Mouse (Mus musculus): ENCODE results near the gene Gucy1b2. TPM values are rescaled to one million over a fixed set of nuclear protein-coding genes. Genes with fewer than 3 reads are reported as not detected.

The Gucy1b2 gene
- polyA plus RNA-seq, 1 experiment from 2014 or later: 0.21 TPM

DNA sequence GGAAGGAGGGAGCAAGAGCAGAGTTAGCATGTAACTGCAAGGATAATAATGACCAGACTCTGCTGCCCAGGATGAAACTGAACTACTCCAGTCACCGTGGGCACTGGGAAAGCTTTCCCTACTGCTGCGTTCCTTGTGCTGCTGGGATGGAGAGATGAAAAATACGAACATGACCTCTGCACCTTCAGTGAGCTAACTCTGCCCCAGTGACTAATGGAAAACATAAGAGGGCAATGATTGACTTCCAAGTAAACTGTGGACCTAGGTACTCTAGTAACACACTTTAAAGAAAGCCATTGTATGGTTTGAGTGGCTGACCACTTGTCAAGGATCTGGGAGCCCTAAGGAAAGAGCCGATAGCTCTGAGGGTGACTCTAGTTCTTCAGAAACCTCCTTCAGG, 17.9 kb downstream of the Gucy1b2 start:
- Histone ChIP-seq H3K36me3 (no peaks in the 10 kb centered on the region), H3K27me3 (ENCODE audit: low read depth, poor library complexity, severe bottlenecking) (no peaks in the 10 kb centered on the region), H3K27ac (no peak overlapping the region), H3K4me1 (peaks cover under 1% of the 10 kb centered on the region; the same call in 1 of the 2 replicates), H3K4me3 (no peak overlapping the region), H3K9me3 (replicated peaks) (no peaks in the 10 kb centered on the region)
- DNase-seq (ENCODE audit: low spot score): no peak
- WGBS: 67% methylated on average over 4 of the region's 4 CpGs

DNA sequence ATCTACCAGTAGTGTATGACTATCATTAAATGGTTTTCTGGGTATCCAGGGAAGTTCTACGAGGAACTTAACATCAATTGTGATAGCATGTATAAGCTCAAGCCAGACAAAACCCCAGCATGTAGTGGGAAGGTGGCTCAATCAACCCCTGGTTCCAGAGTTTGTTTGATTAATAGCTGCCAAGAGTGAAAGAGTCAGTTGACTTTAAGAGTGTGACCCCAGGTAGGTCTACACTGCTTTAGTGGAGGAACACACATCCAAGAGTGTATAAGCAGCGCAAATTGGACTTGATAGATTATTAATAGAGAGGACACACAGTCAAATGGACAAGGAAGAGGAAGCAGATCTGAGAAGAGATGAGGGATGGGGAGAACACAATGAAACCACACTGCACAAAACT, 18.3 kb downstream of the Gucy1b2 start:
- H3K27ac ChIP-seq: no peak overlapping the region
- H3K4me3 ChIP-seq: no peak overlapping the region
- no peaks in the 10 kb centered on the region for H3K4me1 ChIP-seq
- H3K27me3 ChIP-seq (ENCODE audit: low read depth, poor library complexity, severe bottlenecking): no peaks in the 10 kb centered on the region
- H3K36me3 ChIP-seq: no peaks in the 10 kb centered on the region
- 90% methylated on average over 2 of the region's 2 CpGs for WGBS
- no peaks in the 10 kb centered on the region for H3K9me3 ChIP-seq (replicated peaks)
- DNase-seq (ENCODE audit: low spot score): no peak

DNA sequence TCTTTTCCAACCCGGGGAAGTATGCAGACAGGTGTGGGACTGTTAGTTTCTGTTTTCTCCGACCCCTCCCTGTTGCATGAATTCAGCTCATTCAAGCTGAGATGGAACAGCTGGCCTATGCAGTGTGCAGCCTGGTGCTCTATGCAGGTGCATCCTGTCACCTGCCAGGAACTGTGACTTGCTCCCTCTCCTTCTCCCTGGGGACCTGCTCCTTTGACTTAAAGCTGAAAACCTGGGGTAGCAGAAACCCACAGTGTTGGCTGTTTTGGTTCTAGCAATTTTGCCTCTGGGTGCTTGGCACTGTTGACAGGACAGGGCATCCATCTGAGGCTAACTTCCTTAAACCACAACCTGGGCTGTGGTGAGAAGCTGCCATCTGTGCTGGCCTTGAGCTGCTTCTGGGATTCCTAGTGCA, 30.8 kb downstream of the Gucy1b2 start:
- WGBS: 94% methylated on average over 2 of the region's 2 CpGs
- Histone ChIP-seq H3K4me1 (peaks cover 3% of the 10 kb centered on the region; the same call in 1 of the 2 replicates), H3K27ac (no peak overlapping the region)

DNA sequence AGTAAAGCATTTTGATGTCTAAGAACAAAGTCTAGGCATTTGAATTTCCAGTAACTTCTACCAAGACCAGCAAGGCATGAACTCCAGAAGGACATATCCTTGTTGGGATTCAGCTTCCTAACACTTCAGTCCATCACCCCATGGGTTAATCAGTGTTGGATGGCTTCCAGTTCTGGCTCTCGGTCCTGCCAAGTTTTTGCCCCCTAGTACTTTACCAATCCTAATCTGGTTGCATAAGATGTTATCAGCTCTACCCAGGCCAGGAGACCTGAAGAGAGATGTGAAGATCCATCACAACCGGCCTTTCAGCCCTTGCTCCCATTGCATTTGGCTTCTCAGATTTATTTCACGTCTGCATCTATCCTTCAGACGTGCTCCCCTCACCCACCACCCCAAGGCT, 33.8 kb downstream of the Gucy1b2 start:
- H3K27me3 ChIP-seq (ENCODE audit: low read depth, poor library complexity, severe bottlenecking): no peaks in the 10 kb centered on the region
- no peak for DNase-seq (ENCODE audit: low spot score)
- whole genome bisulfite sequencing: 87% methylated on average over 4 of the region's 4 CpGs
- no peak overlapping the region for H3K4me3 ChIP-seq
- peaks cover 3% of the 10 kb centered on the region; the same call in 1 of the 2 replicates for H3K4me1 ChIP-seq
- no peaks in the 10 kb centered on the region for H3K36me3 ChIP-seq
- no peaks in the 10 kb centered on the region for H3K9me3 ChIP-seq (replicated peaks)
- H3K27ac ChIP-seq: no peak overlapping the region

More for the DNA sequence above, 30.8 kb downstream of the Gucy1b2 start:
- DNase-seq (ENCODE audit: low spot score): no peak
- Histone ChIP-seq H3K36me3 (no peaks in the 10 kb centered on the region), H3K9me3 (replicated peaks) (no peaks in the 10 kb centered on the region), H3K4me3 (no peak overlapping the region), H3K27me3 (ENCODE audit: low read depth, poor library complexity, severe bottlenecking) (no peaks in the 10 kb centered on the region)

DNA sequence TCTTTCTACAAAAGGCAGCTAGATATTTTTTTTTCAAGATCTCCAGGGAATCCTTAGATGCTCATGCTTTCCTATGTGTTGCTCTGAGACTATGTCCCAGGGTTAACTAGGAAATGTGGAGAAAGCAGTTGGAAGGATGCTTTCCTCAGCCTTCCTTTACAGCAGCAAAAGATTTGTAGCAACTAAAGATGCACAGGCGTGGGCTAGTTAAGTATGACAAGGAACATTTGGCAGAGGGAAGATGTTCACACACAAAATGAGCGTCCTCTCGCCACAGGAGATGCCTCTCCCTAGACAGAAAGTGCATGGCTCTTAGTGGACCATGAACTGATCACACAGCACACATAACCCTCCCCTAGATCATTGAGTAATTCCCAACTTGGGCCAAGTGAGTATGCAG, 38.6 kb downstream of the Gucy1b2 start:
- peaks cover 17% of the 10 kb centered on the region for H3K4me1 ChIP-seq
- WGBS: 87% methylated on average over 3 of the region's 3 CpGs
- H3K4me3 ChIP-seq: no peak overlapping the region
- no peak overlapping the region for H3K27ac ChIP-seq
- no peaks in the 10 kb centered on the region for H3K9me3 ChIP-seq (replicated peaks)
- no peaks in the 10 kb centered on the region for H3K36me3 ChIP-seq
- H3K27me3 ChIP-seq (ENCODE audit: low read depth, poor library complexity, severe bottlenecking): no peaks in the 10 kb centered on the region
- no peak for DNase-seq (ENCODE audit: low spot score)

DNA sequence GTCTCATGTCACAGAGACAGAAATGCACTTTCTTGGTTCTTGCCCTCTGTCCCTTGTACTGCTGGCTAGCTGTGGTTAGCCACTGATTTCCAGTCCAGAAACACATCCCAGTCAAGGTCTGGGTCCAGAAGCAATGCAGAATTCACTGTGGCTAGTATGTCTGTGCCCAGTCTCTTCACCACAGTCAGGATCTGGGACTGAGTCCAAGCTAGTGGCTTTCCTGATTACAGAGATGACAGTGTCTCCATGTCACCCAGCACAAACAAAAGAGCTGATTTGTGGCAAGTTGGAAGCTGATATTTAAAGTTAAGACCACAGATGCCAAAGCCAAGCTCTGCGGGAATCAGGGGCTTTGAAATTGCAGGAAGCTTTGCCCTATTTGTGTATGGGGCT, 39.4 kb downstream of the Gucy1b2 start:
- no peak overlapping the region for H3K27ac ChIP-seq
- DNase-seq (ENCODE audit: low spot score): no peak
- 78% methylated on average over 1 of the region's 1 CpGs for WGBS
- no peaks in the 10 kb centered on the region for H3K27me3 ChIP-seq (ENCODE audit: low read depth, poor library complexity, severe bottlenecking)
- H3K4me1 ChIP-seq: peaks cover 17% of the 10 kb centered on the region
- no peaks in the 10 kb centered on the region for H3K36me3 ChIP-seq
- no peak overlapping the region for H3K4me3 ChIP-seq
- no peaks in the 10 kb centered on the region for H3K9me3 ChIP-seq (replicated peaks)

DNA sequence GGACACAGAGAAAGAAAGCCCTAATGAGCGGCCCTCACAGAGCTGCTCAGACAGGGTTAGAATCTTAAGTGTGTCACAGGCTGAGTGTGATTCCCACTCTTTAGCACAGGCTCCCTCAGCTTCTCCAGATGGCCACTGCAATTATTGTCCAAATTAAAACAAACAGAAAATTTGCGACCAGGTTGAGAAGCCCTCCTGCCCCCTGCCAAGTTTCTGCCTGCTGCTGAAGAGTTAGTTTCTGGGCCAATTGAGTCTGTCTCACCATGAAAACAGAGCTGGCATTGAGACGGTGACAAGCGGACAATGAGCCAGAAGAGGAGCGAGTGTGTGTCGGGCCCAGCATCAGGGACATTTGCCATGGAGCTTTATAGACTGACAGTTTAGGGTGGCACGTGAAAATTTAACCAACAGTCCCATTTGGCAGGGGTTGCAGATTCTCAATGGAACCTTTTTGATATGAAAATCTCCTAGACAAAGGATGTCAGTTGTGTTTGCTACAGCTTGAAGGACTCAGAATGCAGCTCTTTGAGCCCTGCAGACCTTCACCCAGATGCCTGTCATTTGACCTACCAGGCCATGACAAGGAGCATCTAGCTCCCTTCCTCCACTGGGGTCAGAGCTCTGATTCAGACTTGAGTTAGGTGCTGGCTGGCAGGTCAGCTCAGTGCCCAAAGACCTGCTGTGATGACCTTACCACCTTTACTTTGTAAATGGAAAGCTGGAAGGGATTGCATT, 39.9 kb downstream of the Gucy1b2 start:
- Histone ChIP-seq H3K9me3 (replicated peaks) (no peaks in the 10 kb centered on the region), H3K27ac (no peak overlapping the region), H3K4me3 (no peak overlapping the region), H3K27me3 (ENCODE audit: low read depth, poor library complexity, severe bottlenecking) (no peaks in the 10 kb centered on the region), H3K36me3 (no peaks in the 10 kb centered on the region), H3K4me1 (peaks cover 17% of the 10 kb centered on the region)
- no peak for DNase-seq (ENCODE audit: low spot score)
- 67% methylated on average over 7 of the region's 7 CpGs for WGBS

DNA sequence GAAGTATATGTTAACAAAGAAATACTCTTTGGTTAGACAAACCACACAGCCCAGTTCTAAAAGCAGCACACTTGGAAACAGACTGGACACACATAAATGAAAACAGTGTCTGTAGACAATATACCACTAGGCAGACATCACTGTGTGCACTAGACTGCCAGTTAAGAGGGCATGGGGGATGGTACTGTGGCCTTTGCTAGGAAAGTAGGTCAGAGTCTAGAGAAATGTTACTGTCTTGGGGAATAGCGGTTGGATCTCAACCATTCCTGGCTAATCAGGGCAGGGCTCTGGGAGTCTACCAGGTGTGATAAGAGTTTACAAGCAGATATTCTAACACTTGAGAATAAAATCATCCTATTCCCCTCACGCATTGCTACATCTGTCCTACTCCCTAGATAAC, 60.7 kb downstream of the Gucy1b2 start:
- H3K36me3 ChIP-seq: no peaks in the 10 kb centered on the region
- H3K4me3 ChIP-seq: no peak overlapping the region
- 90% methylated on average over 2 of the region's 2 CpGs for WGBS
- DNase-seq (ENCODE audit: low spot score): no peak
- H3K27me3 ChIP-seq (ENCODE audit: low read depth, poor library complexity, severe bottlenecking): no peaks in the 10 kb centered on the region
- H3K9me3 ChIP-seq (replicated peaks): no peaks in the 10 kb centered on the region
- H3K4me1 ChIP-seq: 0 out of 2 replicates have a peak, but pooled peaks cover 3% of the 10 kb centered on the region
- no peak overlapping the region for H3K27ac ChIP-seq

DNA sequence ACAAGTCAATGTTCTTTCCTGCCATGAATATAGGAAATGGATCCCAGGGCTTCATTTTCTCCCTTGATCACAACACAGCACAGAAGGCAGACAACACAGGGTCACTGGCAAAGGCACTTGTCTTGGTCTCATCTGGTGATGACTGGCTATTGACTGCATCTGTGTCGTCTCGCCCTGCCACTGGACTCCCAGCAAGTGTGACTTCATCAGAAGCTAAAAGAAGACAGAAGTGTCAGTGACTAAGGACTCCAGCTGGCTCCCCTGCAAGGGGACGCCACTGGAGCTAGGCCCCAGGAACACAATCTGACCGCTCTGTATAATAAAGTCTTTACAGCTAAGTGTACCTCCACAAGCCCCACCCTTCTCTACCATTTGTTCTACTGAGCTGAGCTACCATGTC, 63.3 kb downstream of the Gucy1b2 start:
- Histone ChIP-seq H3K9me3 (replicated peaks) (no peaks in the 10 kb centered on the region), H3K4me1 (peaks cover 3% of the 10 kb centered on the region; the same call in 1 of the 2 replicates), H3K27me3 (ENCODE audit: low read depth, poor library complexity, severe bottlenecking) (no peaks in the 10 kb centered on the region), H3K27ac (no peak overlapping the region), H3K4me3 (no peak overlapping the region), H3K36me3 (no peaks in the 10 kb centered on the region)
- no peak for DNase-seq (ENCODE audit: low spot score)
- 79% methylated on average over 4 of the region's 4 CpGs for WGBS

DNA sequence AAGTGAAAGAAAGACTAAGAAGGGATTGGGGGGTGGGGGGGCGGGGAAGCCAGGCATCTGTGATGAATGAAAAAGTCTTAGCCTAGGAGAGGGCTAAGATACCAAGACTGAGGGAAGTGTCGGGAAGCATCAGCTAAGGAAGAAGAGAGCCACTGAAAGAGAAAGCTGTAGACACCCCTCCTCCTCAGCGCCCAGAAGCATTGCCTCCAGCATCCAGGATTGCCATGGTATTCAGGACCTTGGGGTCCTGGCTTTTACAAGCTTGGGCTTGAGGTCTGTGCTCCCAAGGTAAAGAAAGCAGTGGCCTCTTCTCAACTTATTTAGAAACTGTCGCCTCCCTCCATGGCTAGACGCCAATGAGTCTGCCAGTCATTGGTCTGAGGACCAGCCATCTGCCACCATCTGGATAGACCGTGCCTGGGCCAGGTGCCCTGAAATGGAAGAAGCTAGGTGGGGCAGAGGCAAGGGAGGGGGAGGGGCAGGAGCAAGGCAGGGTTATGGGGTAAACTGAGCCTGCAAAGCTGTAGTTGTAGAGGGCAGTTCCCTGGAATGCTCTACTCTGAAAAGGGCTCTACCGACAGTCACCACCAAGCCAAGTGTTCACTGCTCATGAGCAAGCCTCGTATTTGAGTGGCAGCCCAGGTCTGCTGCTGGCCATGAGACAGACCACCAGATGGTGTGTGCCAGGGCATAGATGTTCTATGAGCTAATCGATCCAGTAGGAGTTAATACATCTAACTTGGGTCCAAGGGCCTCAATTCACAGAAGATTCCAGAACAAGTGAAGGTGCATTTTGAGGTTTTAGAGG, 66.2 kb downstream of the Gucy1b2 start:
- no peaks in the 10 kb centered on the region for H3K27me3 ChIP-seq (ENCODE audit: low read depth, poor library complexity, severe bottlenecking)
- no peaks in the 10 kb centered on the region for H3K36me3 ChIP-seq
- peaks cover 3% of the 10 kb centered on the region; the same call in 1 of the 2 replicates for H3K4me1 ChIP-seq
- DNase-seq (ENCODE audit: low spot score): no peak
- H3K9me3 ChIP-seq (replicated peaks): no peaks in the 10 kb centered on the region
- WGBS: 77% methylated on average over 9 of the region's 9 CpGs
- H3K27ac ChIP-seq: no peak overlapping the region
- no peak overlapping the region for H3K4me3 ChIP-seq

DNA sequence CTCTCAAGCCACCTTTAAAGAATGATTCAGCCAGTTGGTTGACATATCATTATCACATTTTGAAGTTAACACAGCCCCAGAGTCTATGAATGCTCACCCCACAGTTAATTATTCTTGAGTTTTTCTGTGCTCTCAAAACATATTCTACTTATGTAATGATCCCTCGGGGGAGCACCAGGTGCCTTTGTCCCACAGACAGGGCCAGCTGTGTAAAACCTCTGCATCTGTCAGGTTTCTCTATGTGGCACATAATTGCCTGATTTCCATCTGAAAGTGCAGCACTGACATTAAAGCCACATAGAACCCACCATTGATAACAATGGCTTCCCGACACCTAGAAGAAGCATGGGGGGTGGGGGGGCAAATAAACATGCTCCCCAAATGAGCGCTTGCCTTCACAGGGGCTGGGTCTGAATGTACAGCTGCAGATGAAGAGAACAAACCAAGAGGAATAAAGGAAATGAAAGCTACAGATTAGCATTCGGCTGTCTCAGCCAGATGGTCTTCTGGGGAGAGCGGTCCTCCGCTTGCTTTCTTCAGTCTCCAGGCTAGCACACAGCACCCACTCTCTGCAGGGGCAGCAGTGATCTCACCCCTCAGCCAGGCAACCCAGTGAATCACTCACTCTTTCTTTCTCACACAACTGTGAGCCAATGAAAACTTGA, 66.9 kb downstream of the Gucy1b2 start:
- peaks cover 3% of the 10 kb centered on the region; the same call in 1 of the 2 replicates for H3K4me1 ChIP-seq
- no peaks in the 10 kb centered on the region for H3K9me3 ChIP-seq (replicated peaks)
- no peak overlapping the region for H3K4me3 ChIP-seq
- no peak overlapping the region for H3K27ac ChIP-seq
- WGBS: 76% methylated on average over 6 of the region's 6 CpGs
- no peak for DNase-seq (ENCODE audit: low spot score)
- no peaks in the 10 kb centered on the region for H3K27me3 ChIP-seq (ENCODE audit: low read depth, poor library complexity, severe bottlenecking)
- H3K36me3 ChIP-seq: no peaks in the 10 kb centered on the region

DNA sequence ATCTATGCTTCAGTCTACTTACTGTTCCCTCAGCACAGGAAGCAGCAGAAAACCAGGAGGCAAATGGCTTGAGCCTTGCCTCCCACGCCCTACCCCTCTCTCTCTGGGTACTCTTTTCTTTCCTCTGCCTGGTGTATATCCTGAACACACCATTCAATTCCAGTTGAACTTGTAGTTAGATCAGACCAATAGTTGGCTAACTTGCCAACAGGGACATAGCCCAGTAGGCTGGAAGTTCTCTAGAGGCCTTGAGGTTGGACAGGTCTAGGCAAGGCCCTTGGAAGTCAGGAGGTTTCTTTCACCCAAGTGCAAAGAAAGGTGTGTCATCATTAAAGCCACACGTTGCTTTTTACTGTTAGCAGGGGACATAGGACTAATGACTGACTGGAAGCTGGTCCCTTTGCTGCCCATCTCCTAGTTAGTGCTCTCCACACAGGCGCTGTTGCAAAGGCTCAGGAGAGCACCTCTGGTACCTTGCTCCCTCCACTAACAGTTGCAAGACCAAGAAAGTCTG, 72.2 kb downstream of the Gucy1b2 start:
- H3K27ac ChIP-seq: no peak overlapping the region
- H3K4me3 ChIP-seq: no peak overlapping the region
- no peaks in the 10 kb centered on the region for H3K27me3 ChIP-seq (ENCODE audit: low read depth, poor library complexity, severe bottlenecking)
- no peak for DNase-seq (ENCODE audit: low spot score)
- 80% methylated on average over 3 of the region's 3 CpGs for WGBS
- H3K36me3 ChIP-seq: no peaks in the 10 kb centered on the region
- no peaks in the 10 kb centered on the region for H3K9me3 ChIP-seq (replicated peaks)
- H3K4me1 ChIP-seq: no peaks in the 10 kb centered on the region

DNA sequence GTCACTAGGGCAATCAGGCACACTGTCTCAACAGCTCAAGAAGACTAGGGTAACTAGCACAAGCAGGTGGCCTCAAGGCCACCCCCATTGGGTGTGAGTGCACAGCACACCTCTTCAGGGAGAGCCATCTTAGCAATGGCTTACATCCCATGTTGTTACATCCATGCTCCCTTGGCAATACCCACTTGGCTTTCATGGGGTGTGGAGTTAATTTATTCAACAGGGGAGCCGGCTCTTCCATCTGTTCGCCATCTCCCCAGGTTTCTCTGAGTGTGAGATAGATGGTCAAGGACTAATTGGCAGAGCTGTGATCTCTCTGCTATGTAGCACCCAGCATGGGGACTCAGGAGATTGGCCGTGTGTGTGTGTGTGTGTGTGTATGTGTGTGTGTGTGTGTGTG, 73.0 kb downstream of the Gucy1b2 start:
- no peak for DNase-seq (ENCODE audit: low spot score)
- Histone ChIP-seq H3K27me3 (ENCODE audit: low read depth, poor library complexity, severe bottlenecking) (no peaks in the 10 kb centered on the region), H3K4me3 (no peak overlapping the region), H3K27ac (no peak overlapping the region), H3K9me3 (replicated peaks) (no peaks in the 10 kb centered on the region), H3K36me3 (no peaks in the 10 kb centered on the region), H3K4me1 (no peaks in the 10 kb centered on the region)
- WGBS: 84% methylated on average over 3 of the region's 3 CpGs
